Mouse (Mus musculus) megakaryocyte, embryonic 14.5 days (primary cell): Measurements from ENCODE around the gene Mgea5.

Experiments
- FLI1 ChIP-seq: IDR thresholded peaks from 2 replicates; pipeline ENCODE4 v1.6.1; 2012; ENCODE audit warnings: low read length, inconsistent platforms, mixed read lengths
- GATA1 ChIP-seq: IDR thresholded peaks from 3 replicates; pipeline ENCODE4 v1.6.1; 2012; ENCODE audit warnings: mixed read lengths, low read length, inconsistent platforms, borderline replicate concordance

GRCm38 (mm10) chr19:45737846-45738484 is 45.7 kb downstream of the Mgea5 start:
- TF ChIP-seq GATA1: no peak
- TF ChIP-seq FLI1: no peak
